Mouse (Mus musculus) lung, embryonic 16.5 days (tissue): ENCODE measurements around the gene Pfkl. TPM values are rescaled to one million over a fixed set of nuclear protein-coding genes. Genes with fewer than 3 reads are reported as not detected.
"Not testable (repeated sequence)": the region's sequence is repeated elsewhere in the genome, so short reads cannot be mapped to it uniquely, and the experiment has no call there.

Source experiments
- ATAC-seq: fragments of 200-750 bp; cut with Nextera tagmentation; 2 replicates; pipeline ENCODE4 v1.8.0; 2017; ENCODE audit warnings: low read depth, mild to moderate bottlenecking, moderate library complexity
- H3K27ac ChIP-seq: fragments of 300-500 bp; sonication (generic); 2 replicates; pipeline ENCODE4 v1.5.1; 2014; ENCODE audit warnings: mild to moderate bottlenecking, control low read depth, low read length
- H3K27me3 ChIP-seq: fragments of 300-500 bp; sonication (generic); 2 replicates; pipeline ENCODE4 v1.6.1; 2014; ENCODE audit warnings: low read depth, low read length, mixed read lengths; ENCODE audit not compliant: control insufficient read depth, insufficient read depth
- H3K36me3 ChIP-seq: fragments of 300-500 bp; sonication (generic); 2 replicates; pipeline ENCODE4 v1.6.1; 2014; ENCODE audit warnings: low read length; ENCODE audit not compliant: control insufficient read depth, insufficient read depth
- H3K4me1 ChIP-seq: fragments of 300-500 bp; sonication (generic); replicated peaks from 2 replicates; pipeline ENCODE4 v1.6.1; 2014; ENCODE audit warnings: low read length, mixed read lengths; ENCODE audit not compliant: control insufficient read depth, insufficient read depth
- H3K4me2 ChIP-seq: fragments of 300-500 bp; sonication (generic); 2 replicates; pipeline ENCODE4 v1.6.1; 2014; ENCODE audit warnings: low read depth, low read length, control low read depth
- H3K4me3 ChIP-seq: fragments of 300-500 bp; sonication (generic); 2 replicates; pipeline ENCODE4 v1.5.1; 2014; ENCODE audit warnings: mild to moderate bottlenecking, low read length, control low read depth
- H3K9ac ChIP-seq: fragments of 300-500 bp; sonication (generic); 2 replicates; pipeline ENCODE4 v1.6.1; 2014; ENCODE audit warnings: low read length, control low read depth
- H3K9me3 ChIP-seq: fragments of 300-500 bp; sonication (generic); 2 replicates; pipeline ENCODE4 v1.6.1; 2016; ENCODE audit warnings: low read length; ENCODE audit not compliant: control insufficient read depth
- WGBS: fragments of 180-500 bp; shearing (Covaris S2); extraction: QIAGEN DNeasy Blood & Tissue Kit; methylation state at CpG from one replicate; pipeline ENCODE4 v1.1.7; 2014; 5-methylcytosine and 5-hydroxymethylcytosine counted together
- polyA plus RNA-seq: library from polyadenylated mRNA; unstranded; fragments of >200 nt; fragmentation: Nextera tagmentation; extraction: Ambion mirVana; gene quantifications from 2 replicates; pipeline ENCODE4 v1.2.1, GENCODE M21; 2015

The Pfkl gene
- polyA plus RNA-seq, 1 experiment from 2014 or later, result 158 TPM

GRCm38 (mm10) chr10:78042697-78043405 lies 33.0 kb upstream of the Pfkl start:
- Histone ChIP-seq H3K9ac (peak overlapping the region; percentile 19; the same call in 1 of the 2 replicates), H3K27me3 (peaks cover 2% of the 10 kb centered on the region; the same call in 1 of the 2 replicates), H3K4me1 (peaks cover 7% of the 10 kb centered on the region; the same call in 1 of the 2 replicates), H3K4me2 (peak overlapping the region; percentile 47), H3K9me3 (no peaks in the 10 kb centered on the region), H3K36me3 (no peaks in the 10 kb centered on the region), H3K27ac (no peak overlapping the region), H3K4me3 (peak overlapping the region; percentile 22)
- WGBS, result 52% methylated on average over 14 of the region's 14 CpGs
- ATAC-seq, result peak; percentile 4; the same call in 1 of the 2 replicates

DNA sequence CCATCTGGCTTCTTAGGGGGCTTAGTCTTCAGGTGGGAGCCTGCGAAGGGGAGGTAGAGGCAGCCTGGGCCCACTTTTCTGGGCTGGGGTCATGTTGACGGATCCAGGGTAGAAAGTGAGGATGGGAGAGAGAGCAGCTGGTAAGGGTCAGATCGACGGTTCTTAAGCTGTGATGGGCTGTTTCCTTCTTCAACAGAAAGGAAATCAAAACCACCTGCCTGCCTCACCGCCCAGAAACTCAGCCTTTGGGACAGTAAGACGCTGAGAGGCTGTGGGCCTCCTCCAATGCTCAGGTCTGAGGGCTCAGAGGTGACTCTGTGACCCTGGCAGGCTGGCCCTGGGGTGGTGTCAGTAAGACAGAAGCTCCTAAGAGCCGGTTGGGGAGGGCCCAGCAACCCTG lies 32.2 kb upstream of the Pfkl start:
- Histone ChIP-seq H3K9ac (no peak overlapping the region), H3K4me2 (no peak overlapping the region), H3K4me3 (no peak overlapping the region), H3K4me1 (peaks cover 7% of the 10 kb centered on the region; the same call in 1 of the 2 replicates), H3K27me3 (peaks cover 2% of the 10 kb centered on the region; the same call in 1 of the 2 replicates), H3K27ac (no peak overlapping the region), H3K9me3 (no peaks in the 10 kb centered on the region), H3K36me3 (no peaks in the 10 kb centered on the region)
- WGBS, result 62% methylated on average over 7 of the region's 7 CpGs
- ATAC-seq, result no peak

DNA sequence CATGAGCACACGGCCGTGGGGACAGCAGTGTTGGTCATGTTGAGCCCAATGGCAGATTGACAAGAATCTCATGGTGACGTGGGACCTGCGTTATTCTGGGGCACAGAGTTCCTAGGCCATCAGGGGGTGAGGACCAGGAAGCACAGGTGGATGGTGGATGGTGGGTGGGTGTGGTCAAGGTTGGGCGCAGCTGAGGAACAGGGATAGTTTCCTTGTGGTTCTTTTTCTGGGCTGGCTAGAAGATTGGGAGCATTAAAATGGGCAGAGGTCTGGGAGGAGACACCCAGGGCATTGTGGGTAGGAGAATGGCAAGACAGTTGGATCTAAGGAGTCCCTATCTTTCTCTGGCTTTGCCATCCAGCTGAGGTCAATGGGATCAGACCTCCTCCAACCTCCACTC lies 31.8 kb upstream of the Pfkl start, which contains the start of gene Dnmt3l:
TSS of gene Dnmt3l (plus strand) at position 301 of the 400 bp plus-strand sequence.
- ATAC-seq, result no peak
- no peak within 1 kb of the TSS for H3K9ac ChIP-seq
- H3K9me3 ChIP-seq, result no peaks in the 10 kb centered on the region
- H3K4me1 ChIP-seq, result peaks cover 7% of the 10 kb centered on the region; the same call in 1 of the 2 replicates
- peaks cover 2% of the 10 kb centered on the region; the same call in 1 of the 2 replicates for H3K27me3 ChIP-seq
- no peak within 1 kb of the TSS for H3K27ac ChIP-seq
- no peak within 1 kb of the TSS for H3K4me2 ChIP-seq
- no peak within 1 kb of the TSS for H3K4me3 ChIP-seq
- WGBS, result 89% methylated on average over 5 of the region's 5 CpGs
- H3K36me3 ChIP-seq, result no peaks in the 10 kb centered on the region

GRCm38 (mm10) chr10:78037139-78037538 lies 27.3 kb upstream of the Pfkl start:
- Histone ChIP-seq H3K9me3 (no peaks in the 10 kb centered on the region), H3K4me2 (no peak overlapping the region), H3K4me1 (no peaks in the 10 kb centered on the region), H3K27me3 (no peaks in the 10 kb centered on the region), H3K4me3 (no peak overlapping the region), H3K27ac (no peak overlapping the region), H3K36me3 (no peaks in the 10 kb centered on the region), H3K9ac (no peak overlapping the region)
- no peak for ATAC-seq
- WGBS, result 79% methylated on average over 4 of the region's 4 CpGs

DNA sequence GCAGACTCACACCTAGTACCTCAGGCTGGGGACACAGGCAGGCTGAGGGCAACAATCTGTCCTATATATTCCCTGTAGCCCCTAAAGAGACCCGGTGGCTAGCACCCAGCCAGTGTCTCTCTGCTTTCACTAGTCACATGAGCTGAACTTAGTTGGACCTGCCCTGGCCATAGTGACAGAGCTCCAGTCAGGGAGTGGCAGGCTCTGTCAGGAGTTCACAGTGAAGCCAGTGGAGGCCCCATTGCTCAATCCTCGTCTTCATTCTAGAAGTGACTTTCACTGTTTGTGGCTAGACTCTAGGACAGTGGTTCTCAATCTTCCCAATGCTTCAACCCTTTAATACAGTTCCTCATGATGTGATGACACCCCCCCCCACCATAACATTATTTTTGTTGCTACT lies 22.1 kb upstream of the Pfkl start:
- ATAC-seq, result no peak

DNA sequence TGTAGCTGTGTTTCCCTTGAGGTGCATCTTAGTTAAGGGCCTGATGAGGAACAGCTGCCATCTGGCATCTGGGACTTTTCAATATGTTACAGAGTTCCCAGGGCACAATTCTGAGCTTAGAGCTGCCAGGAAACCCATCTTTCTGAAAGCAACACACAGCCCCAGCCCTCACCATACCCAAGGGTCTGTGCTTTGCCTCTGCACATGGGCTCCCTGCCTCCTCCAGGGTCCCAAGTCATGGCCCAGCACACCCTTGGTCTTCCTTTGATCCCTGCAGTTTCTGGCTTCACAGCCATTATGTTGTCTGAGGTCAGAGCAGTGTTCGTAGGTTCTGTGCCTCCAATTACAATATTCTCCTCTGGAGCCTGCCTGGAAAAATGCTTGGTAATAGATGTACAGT lies 19.2 kb upstream of the Pfkl start:
- H3K27ac ChIP-seq, result no peak overlapping the region
- no peak overlapping the region for H3K4me3 ChIP-seq
- H3K27me3 ChIP-seq, result no peaks in the 10 kb centered on the region
- WGBS, result 89% methylated on average over 1 of the region's 1 CpGs
- no peak overlapping the region for H3K4me2 ChIP-seq
- H3K9ac ChIP-seq, result no peak overlapping the region
- H3K36me3 ChIP-seq, result no peaks in the 10 kb centered on the region
- no peak for ATAC-seq
- no peaks in the 10 kb centered on the region for H3K9me3 ChIP-seq
- no peaks in the 10 kb centered on the region for H3K4me1 ChIP-seq

More for the DNA sequence above, 22.1 kb upstream of the Pfkl start:
- Histone ChIP-seq H3K4me1 (no peaks in the 10 kb centered on the region), H3K36me3 (no peaks in the 10 kb centered on the region), H3K9me3 (no peaks in the 10 kb centered on the region), H3K27me3 (no peaks in the 10 kb centered on the region), H3K9ac (no peak overlapping the region), H3K4me2 (no peak overlapping the region), H3K4me3 (no peak overlapping the region), H3K27ac (no peak overlapping the region)
- WGBS, result 78% methylated on average over 2 of the region's 2 CpGs

DNA sequence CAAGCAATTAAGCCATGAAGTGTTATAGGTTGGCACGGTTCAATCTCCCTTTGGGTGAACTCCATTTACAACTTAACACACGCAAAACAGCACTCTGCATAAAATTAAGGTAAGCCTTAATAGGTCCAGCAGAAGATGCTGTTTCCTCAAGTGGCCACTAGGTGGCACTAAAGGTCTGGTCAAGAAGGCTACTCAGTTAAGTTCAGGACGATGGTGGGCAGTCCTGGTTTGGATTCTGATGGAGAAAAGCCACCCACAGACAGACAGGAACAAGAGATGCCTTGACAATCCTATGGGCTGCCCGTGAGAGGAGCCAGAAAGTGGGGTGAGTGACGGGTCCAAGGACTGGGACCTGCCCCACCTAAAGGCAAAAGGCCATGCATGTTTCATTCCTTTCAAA lies 18.2 kb upstream of the Pfkl start:
- Histone ChIP-seq H3K4me1 (no peaks in the 10 kb centered on the region), H3K9ac (no peak overlapping the region), H3K4me3 (no peak overlapping the region), H3K27me3 (no peaks in the 10 kb centered on the region), H3K9me3 (no peaks in the 10 kb centered on the region), H3K27ac (no peak overlapping the region), H3K36me3 (no peaks in the 10 kb centered on the region), H3K4me2 (no peak overlapping the region)
- WGBS, result 5% methylated on average over 5 of the region's 5 CpGs
- ATAC-seq, result peak; percentile 84

- not testable (repeated sequence) for H3K4me3 ChIP-seq, H3K9ac ChIP-seq, H3K27me3 ChIP-seq, ATAC-seq, H3K4me1 ChIP-seq, H3K36me3 ChIP-seq, H3K9me3 ChIP-seq, H3K27ac ChIP-seq, H3K4me2 ChIP-seq
- WGBS, result 70% methylated on average over 6 of the region's 8 CpGs
Observed at GRCm38 (mm10) chr10:78025453-78025852, 15.6 kb upstream of the Pfkl start.

GRCm38 (mm10) chr10:78019984-78020383 lies 10.1 kb upstream of the Pfkl start:
- WGBS, result 96% methylated on average over 6 of the region's 11 CpGs

More at GRCm38 (mm10) chr10:78019984-78020383, 10.1 kb upstream of the Pfkl start:
- not testable (repeated sequence) for H3K4me1 ChIP-seq, H3K4me2 ChIP-seq, H3K27ac ChIP-seq, H3K4me3 ChIP-seq, H3K36me3 ChIP-seq, H3K9me3 ChIP-seq, ATAC-seq, H3K9ac ChIP-seq, H3K27me3 ChIP-seq
